Mouse (Mus musculus): Measurements from ENCODE around the gene Wdr18. TPM values are rescaled to one million over a fixed set of nuclear protein-coding genes. Genes with fewer than 3 reads are reported as not detected.

The Wdr18 gene
- polyA plus RNA-seq, 1 experiment from 2014 or later: 50.3 TPM

GRCm38 (mm10) chr10:79920056-79920890, 39.7 kb upstream of the Wdr18 start:
- no peak for TF ChIP-seq EP300 (optimal IDR thresholded peaks at IDR 0.05)
- no peak for TF ChIP-seq CTCF (IDR thresholded peaks at IDR 0.05; ENCODE audit: low read depth)
- Histone ChIP-seq H3K4me2 (replicated peaks; ENCODE audit: low read depth) (no peak overlapping the region), H3K9ac (ENCODE audit: low read length) (no peak overlapping the region), H3K9me3 (ENCODE audit: control insufficient read depth, low read length) (no peaks in the 10 kb centered on the region), H3K27me3 (ENCODE audit: control insufficient read depth, insufficient read depth, low read length) (peaks cover 2% of the 10 kb centered on the region; the same call in 1 of the 2 replicates), H3K36me3 (ENCODE audit: control insufficient read depth, insufficient read depth, low read length) (no peaks in the 10 kb centered on the region), H3K4me1 (replicated peaks; ENCODE audit: control insufficient read depth, insufficient read depth) (peaks cover 3% of the 10 kb centered on the region; the same call in 1 of the 2 replicates), H3K27ac (replicated peaks) (no peak overlapping the region), H3K4me3 (ENCODE audit: low read depth, low read length) (no peak overlapping the region; the same call in 1 of the 2 replicates)
- WGBS: 33% methylated on average over 24 of the region's 26 CpGs
- DNase-seq (ENCODE audit: low spot score) (no peak), ATAC-seq (ENCODE audit: low FRiP score, low TSS enrichment) (no peak)

DNA sequence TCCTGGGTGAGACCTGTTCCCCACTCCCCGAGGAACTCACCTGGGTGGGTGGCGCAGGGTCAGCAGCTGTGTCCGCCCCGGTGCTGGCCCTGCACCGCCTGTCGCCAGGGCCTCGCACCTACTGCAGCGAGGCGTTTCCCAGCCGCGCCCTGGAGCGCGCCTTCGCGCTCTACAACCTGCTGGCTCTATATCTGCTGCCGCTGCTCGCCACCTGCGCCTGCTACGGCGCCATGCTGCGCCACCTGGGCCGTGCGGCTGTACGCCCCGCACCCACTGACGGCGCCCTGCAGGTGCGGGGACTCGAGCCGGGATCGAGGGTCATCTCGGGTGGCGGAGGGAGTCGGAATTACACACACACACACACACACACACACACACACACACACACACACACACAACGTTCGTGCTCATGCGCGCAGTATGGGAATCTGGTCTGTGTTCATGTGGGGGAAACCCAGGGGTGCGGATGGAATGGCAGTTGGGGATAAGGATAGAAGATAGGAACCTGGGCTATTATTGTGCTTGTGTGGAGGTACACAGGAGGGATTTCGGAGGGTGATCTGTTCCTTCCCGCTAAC, 38.9 kb upstream of the Wdr18 start, which contains the start of gene R3hdm4:
Gene R3hdm4, minus strand, starts transcription at position 251 of the 578 bp plus-strand sequence.
- H3K9me3 ChIP-seq (ENCODE audit: control insufficient read depth, low read length): no peaks in the 10 kb centered on the region
- ATAC-seq (ENCODE audit: low FRiP score, low TSS enrichment): peak; percentile 12; the same call in 1 of the 2 replicates
- H3K4me1 ChIP-seq (replicated peaks; ENCODE audit: control insufficient read depth, insufficient read depth): peaks cover 5% of the 10 kb centered on the region; the same call in 1 of the 2 replicates
- H3K27me3 ChIP-seq (ENCODE audit: control insufficient read depth, insufficient read depth, low read length): peaks cover 2% of the 10 kb centered on the region; the same call in 1 of the 2 replicates
- H3K27ac ChIP-seq (replicated peaks): no peak within 1 kb of the TSS
- 4% methylated on average over 26 of the region's 41 CpGs for WGBS
- peak; percentile 68 for DNase-seq (ENCODE audit: low spot score)
- peak within 1 kb of the TSS; percentile 19 for H3K4me3 ChIP-seq (ENCODE audit: low read depth, low read length)
- H3K36me3 ChIP-seq (ENCODE audit: control insufficient read depth, insufficient read depth, low read length): no peaks in the 10 kb centered on the region
- H3K9ac ChIP-seq (ENCODE audit: low read length): peak within 1 kb of the TSS; percentile 38; the same call in 1 of the 2 replicates
- peak within 1 kb of the TSS; percentile 41 for H3K4me2 ChIP-seq (replicated peaks; ENCODE audit: low read depth)
- TF ChIP-seq CTCF (IDR thresholded peaks at IDR 0.05; ENCODE audit: low read depth): no peak

- 6% methylated on average over 34 of the region's 34 CpGs for WGBS
- Histone ChIP-seq H3K27me3 (ENCODE audit: control insufficient read depth, insufficient read depth, low read length) (peaks cover 2% of the 10 kb centered on the region; the same call in 1 of the 2 replicates), H3K4me1 (replicated peaks; ENCODE audit: control insufficient read depth, insufficient read depth) (peaks cover 6% of the 10 kb centered on the region; the same call in 1 of the 2 replicates), H3K36me3 (ENCODE audit: control insufficient read depth, insufficient read depth, low read length) (no peaks in the 10 kb centered on the region), H3K9me3 (ENCODE audit: control insufficient read depth, low read length) (no peaks in the 10 kb centered on the region), H3K9ac (ENCODE audit: low read length) (peak overlapping the region; percentile 38; the same call in 1 of the 2 replicates), H3K27ac (replicated peaks) (no peak overlapping the region), H3K4me2 (replicated peaks; ENCODE audit: low read depth) (peak overlapping the region; percentile 41), H3K4me3 (ENCODE audit: low read depth, low read length) (peak overlapping the region; percentile 19)
- DNase-seq (ENCODE audit: low spot score): no peak
- TF ChIP-seq CTCF (IDR thresholded peaks at IDR 0.05; ENCODE audit: low read depth): no peak
- no peak for TF ChIP-seq EP300 (optimal IDR thresholded peaks at IDR 0.05)
- no peak for ATAC-seq (ENCODE audit: low FRiP score, low TSS enrichment)
These were observed 38.4 kb upstream of the Wdr18 start for GRCm38 (mm10) chr10:79921572-79921971.

DNA sequence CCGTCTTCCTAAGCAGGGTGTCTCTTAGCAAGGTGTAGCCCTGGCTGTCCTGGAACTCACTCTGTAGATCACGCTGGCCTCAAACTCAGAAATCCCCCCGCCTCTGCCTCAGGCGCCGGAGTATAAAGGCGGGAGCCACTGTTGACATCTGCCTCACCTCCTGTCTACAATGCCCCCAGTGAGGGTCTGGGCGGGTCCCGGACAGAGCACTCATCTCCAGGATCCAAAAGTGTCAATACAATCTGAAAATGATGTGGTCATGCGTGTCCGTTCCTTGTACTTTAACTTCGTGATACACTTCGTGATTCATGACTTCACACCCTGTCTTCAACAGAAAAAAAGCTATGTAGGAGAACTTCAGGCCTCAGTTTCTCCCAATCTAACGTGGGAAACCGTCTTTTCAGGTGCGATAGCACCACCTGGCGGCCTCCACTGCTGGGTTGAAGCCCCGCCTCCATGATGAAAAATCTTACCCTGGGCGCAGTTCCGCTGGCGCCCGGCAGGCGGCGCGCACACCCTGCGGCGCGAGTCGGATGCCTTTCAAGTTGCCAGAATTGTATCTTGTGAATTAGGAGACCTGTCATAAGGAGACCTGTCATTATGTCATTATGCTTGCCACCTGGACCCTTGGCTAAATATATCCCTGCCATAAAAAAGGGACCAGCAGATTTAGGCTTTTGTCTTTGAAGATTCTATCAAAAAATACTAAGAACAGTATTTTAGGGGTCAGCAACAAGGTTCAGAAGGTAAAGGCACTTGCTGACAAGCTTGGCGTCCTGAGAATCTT, 34.8 kb upstream of the Wdr18 start:
- H3K9ac ChIP-seq (ENCODE audit: low read length): no peak overlapping the region
- TF ChIP-seq EP300 (optimal IDR thresholded peaks at IDR 0.05) (no peak), CTCF (IDR thresholded peaks at IDR 0.05; ENCODE audit: low read depth) (peak; percentile 100)

DNA sequence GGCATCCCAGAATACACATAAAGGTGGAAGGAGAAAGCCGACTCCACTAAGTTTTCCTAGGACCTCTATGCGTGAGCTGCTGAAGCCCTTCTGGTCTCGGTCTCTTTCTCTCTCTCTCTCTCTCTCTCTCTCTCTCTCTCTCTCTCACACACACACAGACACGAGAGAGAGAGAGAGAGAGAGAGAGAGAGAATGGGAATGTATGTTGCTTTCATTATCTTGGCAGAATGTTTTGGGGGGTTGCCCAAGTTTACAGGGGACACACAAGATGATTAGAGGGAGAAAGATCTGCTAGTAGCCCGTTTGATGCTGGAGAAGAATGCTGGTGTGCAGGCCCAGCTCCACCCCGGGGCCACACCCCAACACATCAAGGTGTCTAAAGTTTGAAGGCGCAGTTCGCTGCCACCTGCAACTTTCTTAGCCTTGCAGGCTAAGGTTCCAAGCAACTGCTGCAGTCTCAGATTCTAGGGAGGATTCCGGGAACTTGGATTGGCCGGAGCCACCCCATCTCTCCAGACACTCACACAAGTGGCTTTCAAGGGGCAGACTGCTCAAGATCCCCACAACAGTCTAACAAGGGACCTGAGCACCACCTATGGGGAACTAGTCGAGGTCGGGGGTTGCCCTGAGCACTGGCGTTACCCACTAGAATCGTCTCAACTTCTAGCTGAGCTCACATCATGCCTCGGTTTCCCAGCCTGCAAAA, 34.0 kb upstream of the Wdr18 start:
- Histone ChIP-seq H3K4me3 (ENCODE audit: low read depth, low read length) (peak overlapping the region; percentile 96), H3K4me2 (replicated peaks; ENCODE audit: low read depth) (peak overlapping the region; percentile 88), H3K27me3 (ENCODE audit: control insufficient read depth, insufficient read depth, low read length) (peaks cover 2% of the 10 kb centered on the region; the same call in 1 of the 2 replicates), H3K9ac (ENCODE audit: low read length) (peak overlapping the region; percentile 87), H3K9me3 (ENCODE audit: control insufficient read depth, low read length) (no peaks in the 10 kb centered on the region), H3K27ac (replicated peaks) (peak overlapping the region; percentile 88), H3K4me1 (replicated peaks; ENCODE audit: control insufficient read depth, insufficient read depth) (0 out of 2 replicates have a peak, but pooled peaks cover 5% of the 10 kb centered on the region), H3K36me3 (ENCODE audit: control insufficient read depth, insufficient read depth, low read length) (no peaks in the 10 kb centered on the region)
- DNase-seq (ENCODE audit: low spot score): peak; percentile 56
- TF ChIP-seq EP300 (optimal IDR thresholded peaks at IDR 0.05): no peak
- no peak for TF ChIP-seq CTCF (IDR thresholded peaks at IDR 0.05; ENCODE audit: low read depth)
- WGBS: 3% methylated on average over 15 of the region's 15 CpGs
- peak; percentile 0; the same call in 1 of the 2 replicates for ATAC-seq (ENCODE audit: low FRiP score, low TSS enrichment)

More for the DNA sequence above, 34.8 kb upstream of the Wdr18 start:
- peaks cover 2% of the 10 kb centered on the region; the same call in 1 of the 2 replicates for H3K27me3 ChIP-seq (ENCODE audit: control insufficient read depth, insufficient read depth, low read length)
- 10% methylated on average over 29 of the region's 29 CpGs for WGBS
- ATAC-seq (ENCODE audit: low FRiP score, low TSS enrichment): no peak; the same call in 1 of the 2 replicates
- H3K9me3 ChIP-seq (ENCODE audit: control insufficient read depth, low read length): no peaks in the 10 kb centered on the region
- no peak overlapping the region for H3K27ac ChIP-seq (replicated peaks)
- no peaks in the 10 kb centered on the region for H3K36me3 ChIP-seq (ENCODE audit: control insufficient read depth, insufficient read depth, low read length)
- DNase-seq (ENCODE audit: low spot score): peak; percentile 90
- H3K4me3 ChIP-seq (ENCODE audit: low read depth, low read length): no peak overlapping the region
- H3K4me2 ChIP-seq (replicated peaks; ENCODE audit: low read depth): no peak overlapping the region
- 0 out of 2 replicates have a peak, but pooled peaks cover 5% of the 10 kb centered on the region for H3K4me1 ChIP-seq (replicated peaks; ENCODE audit: control insufficient read depth, insufficient read depth)

Measured in stomach, postnatal 0 days (tissue).